ENCODE assay signal across 15 mouse cellular contexts in genomic region chr1:42741383-42742241, GRCm38 (mm10). TPM values are rescaled to one million over a fixed set of nuclear protein-coding genes. Genes with fewer than 3 reads are reported as not detected.
DNase-seq lines count a peak whose midpoint lies in the region; ATAC-seq and TF ChIP-seq lines count a peak whose summit lies in the region.
"Had no signal": no experiment of that assay in that cellular context is flagged by ENCODE, and none has a peak within 500 bp of the region (broad histone marks: within the 10 kb centered on the region; RNA-seq: fewer than 3 reads in every experiment).

No protein-coding gene starts in this region.

- no peaks in the 10 kb centered on the region for H3K36me3 ChIP-seq in intestine, embryonic 14.5 days (ENCODE audit: control insufficient read depth, insufficient read depth, low read length)
- H3K36me3 ChIP-seq in midbrain, postnatal 0 days (ENCODE audit: insufficient read depth, low read length): no peaks in the 10 kb centered on the region
- H3K36me3 ChIP-seq: embryonic facial prominence, embryonic 13.5 days had no signal

- no peak overlapping the region for H3K4me3 ChIP-seq in intestine, embryonic 14.5 days (ENCODE audit: low read depth, low read length)
- H3K4me3 ChIP-seq in midbrain, postnatal 0 days (ENCODE audit: low read depth, low read length): no peak overlapping the region
- H3K4me3 ChIP-seq: embryonic facial prominence, embryonic 13.5 days; myocyte had no signal

- intact Hi-C loops in left cerebral cortex, postnatal 4 days (cut with DNase I): no loop called here

- no peak overlapping the region for H3K9ac ChIP-seq in intestine, embryonic 14.5 days (ENCODE audit: low read length)
- H3K9ac ChIP-seq in midbrain, postnatal 0 days (replicated peaks; ENCODE audit: low read length, poor library complexity, severe bottlenecking): no peak overlapping the region
- H3K9ac ChIP-seq: embryonic facial prominence, embryonic 13.5 days had no signal

- 0 out of 2 replicates have a peak, but pooled peaks have one; percentile 58 for ATAC-seq in intestine, embryonic 14.5 days (replicated peaks; ENCODE audit: low FRiP score, low TSS enrichment, low read depth)
- ATAC-seq in midbrain, postnatal 0 days (ENCODE audit: low FRiP score): no peak
- ATAC-seq: forebrain, embryonic 14.5 days had no signal

- H3K9me3 ChIP-seq in intestine, embryonic 14.5 days (ENCODE audit: control insufficient read depth, low read length): peaks cover 3% of the 10 kb centered on the region; the same call in 1 of the 2 replicates
- H3K9me3 ChIP-seq in midbrain, postnatal 0 days (ENCODE audit: low read length): no peaks in the 10 kb centered on the region

- no peaks in the 10 kb centered on the region for H3K4me1 ChIP-seq in intestine, embryonic 14.5 days (replicated peaks; ENCODE audit: control insufficient read depth, insufficient read depth, low read length)
- no peaks in the 10 kb centered on the region for H3K4me1 ChIP-seq in midbrain, postnatal 0 days (ENCODE audit: insufficient read depth, low read length)

- TF ChIP-seq CTCF in midbrain, postnatal 0 days (IDR thresholded peaks at IDR 0.05): no peak

- H3K27me3 ChIP-seq in intestine, embryonic 14.5 days (replicated peaks; ENCODE audit: control insufficient read depth, insufficient read depth, low read length): no peaks in the 10 kb centered on the region
- no peaks in the 10 kb centered on the region for H3K27me3 ChIP-seq in midbrain, postnatal 0 days (ENCODE audit: insufficient read depth, low read length)
- H3K27me3 ChIP-seq: embryonic facial prominence, embryonic 13.5 days had no signal

- H3K4me2 ChIP-seq in intestine, embryonic 14.5 days (ENCODE audit: low read length): no peak overlapping the region
- no peak overlapping the region for H3K4me2 ChIP-seq in midbrain, postnatal 0 days (ENCODE audit: low read depth, low read length, poor library complexity, severe bottlenecking)
- H3K4me2 ChIP-seq: embryonic facial prominence, embryonic 13.5 days had no signal

- H3K27ac ChIP-seq in intestine, embryonic 14.5 days (ENCODE audit: low read depth): no peak overlapping the region
- no peak overlapping the region for H3K27ac ChIP-seq in midbrain, postnatal 0 days (ENCODE audit: low read depth, low read length)
- H3K27ac ChIP-seq: embryonic facial prominence, embryonic 13.5 days had no signal

- 63% methylated on average over 16 of the region's 16 CpGs for WGBS in intestine, embryonic 14.5 days
- 63% methylated on average over 16 of the region's 16 CpGs for WGBS in midbrain, postnatal 0 days

- DNase-seq in left cerebral cortex, postnatal 4 days: peak; percentile 30
- no peak for DNase-seq in left cerebral cortex, adult 18-20 months (ENCODE audit: low spot score in 2 of 2)
- no peak for DNase-seq in intestine, embryonic 14.5 days (ENCODE audit: low spot score)
- peak; percentile 69 for DNase-seq in kidney, postnatal 10 days
- DNase-seq in midbrain, postnatal 0 days (ENCODE audit: low spot score): peak; percentile 40
- no peak for DNase-seq in cerebellum, adult 18-20 months
- no peak for DNase-seq in frontal cortex, postnatal 10 days (ENCODE audit: low spot score in 2 of 2)
- DNase-seq in spleen, postnatal 10 days (ENCODE audit: low spot score in 2 of 2): no peak
- DNase-seq: cerebellum, adult 11 months; right cerebral cortex, postnatal 4 days had no signal

RNA-seq across cellular contexts. Expression of gene Pou3f3, which starts 46.0 kb away (rescaled TPM):
- 100 to 1,000 TPM; 102 to 123 TPM for total RNA-seq in left cerebral cortex, postnatal 4 days (2021)
- 10 to 100 TPM; 57.7 to 58.2 TPM for total RNA-seq in left cerebral cortex, adult 18-20 months (2021)
- 0.24 and 0.28 TPM in 2 replicates for polyA plus RNA-seq in intestine, embryonic 14.5 days (2014; fragmentation: Nextera tagmentation; extraction: Ambion mirVana)
- 45.2 and 48.4 TPM in 2 replicates for total RNA-seq in midbrain, postnatal 0 days (2014; rRNA removed)
- 11.5 and 12.0 TPM in 2 replicates for polyA plus RNA-seq in midbrain, postnatal 0 days (2015; fragmentation: Nextera tagmentation; extraction: Ambion mirVana)
- total RNA-seq: granulocyte monocyte progenitor cell, adult 5-6 weeks had no signal
- polyA plus RNA-seq: C2C12, myocyte had no signal

Comparison
In these comparisons a context has a peak if more than half of its experiments do, and no peak if none do; other contexts are left out.
1. DNase-seq: peak in left cerebral cortex, postnatal 4 days (single experiment), kidney, postnatal 10 days (single experiment) and midbrain, postnatal 0 days (single experiment); none in left cerebral cortex, adult 18-20 months (0 of 2), intestine, embryonic 14.5 days (single experiment), cerebellum, adult 18-20 months (0 of 2), frontal cortex, postnatal 10 days (0 of 2) and spleen, postnatal 10 days (0 of 2).